Mouse (Mus musculus) liver, adult 10 weeks (tissue): Measurements from ENCODE around the gene Fam45a. TPM values are rescaled to one million over a fixed set of nuclear protein-coding genes. Genes with fewer than 3 reads are reported as not detected.

Source experiments
- polyA plus RNA-seq: library from polyadenylated mRNA; stranded (reverse); fragments of 350-450 nt; fragmentation: Illumina TruSeq; extraction: RNeasy Lipid Tissue Mini Kit (QIAGEN cat#74804); gene quantifications from one replicate; pipeline ENCODE4 v1.2.3, GENCODE M21; 2014; ENCODE audit warnings: low read depth, low replicate concordance

Gene Fam45a
- polyA plus RNA-seq: 54.1 TPM

DNA sequence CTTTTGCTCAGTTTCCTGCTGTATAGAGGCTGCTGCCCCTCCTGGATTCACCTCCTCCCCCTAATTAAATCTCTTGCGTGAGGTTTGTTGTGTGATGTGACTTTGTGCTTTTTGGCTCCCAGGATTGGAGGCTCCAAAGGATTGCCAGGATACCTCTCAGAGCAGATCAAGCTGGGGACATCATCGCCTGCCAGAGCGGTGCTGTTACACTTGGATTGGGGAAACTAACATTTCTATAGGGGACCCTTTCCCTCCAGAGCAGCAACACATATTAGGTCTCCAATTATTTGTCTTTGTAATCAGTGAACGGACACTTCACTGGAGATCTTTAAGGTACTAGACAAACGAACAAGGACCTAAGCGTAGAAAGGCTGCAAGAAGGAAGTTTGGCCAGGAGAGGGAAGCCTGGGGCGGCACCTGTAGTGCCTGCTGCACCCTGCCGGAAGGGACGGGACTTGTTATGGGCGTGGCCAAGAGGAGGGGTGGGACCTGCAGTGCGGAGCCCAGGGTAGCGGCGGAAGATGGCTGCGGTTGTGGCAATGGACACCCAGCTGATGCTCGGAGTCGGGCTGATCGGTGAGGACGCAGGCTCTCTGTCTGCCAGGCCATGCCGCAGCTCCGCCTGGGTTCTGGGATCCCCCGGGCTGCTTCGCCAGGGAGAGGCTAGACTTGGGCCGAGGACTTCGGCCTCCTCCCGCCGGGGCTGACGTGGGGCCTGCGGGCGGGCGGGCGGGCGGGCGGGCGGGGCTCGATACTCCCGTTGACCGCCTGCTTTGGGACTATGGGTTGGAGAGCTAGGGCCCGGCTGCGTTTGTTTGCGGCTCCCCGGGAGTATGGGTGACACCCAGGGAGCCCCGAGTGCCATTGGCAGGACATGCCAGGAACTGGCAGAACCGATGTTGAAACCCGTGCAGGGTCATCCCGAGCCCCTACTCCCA, at the start of gene Fam45a:
TSS of gene Fam45a (plus strand) at position 488 of the 938 bp plus-strand sequence.

DNA sequence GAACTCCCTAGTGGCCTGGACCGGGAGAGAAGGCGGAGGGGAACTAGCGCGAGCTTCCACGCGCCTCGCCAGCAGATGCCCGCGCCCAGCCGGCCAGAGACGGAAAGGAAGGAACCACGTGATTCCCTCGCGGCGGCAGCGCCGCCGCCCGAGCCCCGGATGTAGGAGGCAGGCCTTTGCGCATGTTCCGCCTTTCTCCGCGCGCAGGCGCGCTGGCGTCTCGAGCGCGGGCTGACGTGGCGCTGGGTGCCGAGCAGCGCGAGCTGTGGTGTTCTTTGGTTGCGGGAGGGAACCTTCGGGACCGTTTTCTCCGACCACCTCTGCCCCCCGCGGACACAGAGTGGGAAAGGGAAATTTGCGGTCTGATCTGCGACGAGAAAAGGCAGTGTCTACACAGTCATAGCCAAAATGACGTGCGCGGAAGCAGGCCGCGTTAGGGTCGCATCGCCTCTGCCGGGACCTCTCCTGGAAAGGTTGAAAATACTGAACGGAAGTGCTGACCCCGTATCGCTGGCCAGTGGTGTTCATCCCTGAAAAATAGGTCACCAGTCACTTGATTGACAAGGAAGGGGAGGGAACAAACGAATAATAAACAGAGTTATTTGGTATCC, 20.7 kb upstream of the Fam45a start, which contains the start of gene Eif3a:
TSS of gene Eif3a (minus strand) at position 108 of the 611 bp plus-strand sequence.

DNA sequence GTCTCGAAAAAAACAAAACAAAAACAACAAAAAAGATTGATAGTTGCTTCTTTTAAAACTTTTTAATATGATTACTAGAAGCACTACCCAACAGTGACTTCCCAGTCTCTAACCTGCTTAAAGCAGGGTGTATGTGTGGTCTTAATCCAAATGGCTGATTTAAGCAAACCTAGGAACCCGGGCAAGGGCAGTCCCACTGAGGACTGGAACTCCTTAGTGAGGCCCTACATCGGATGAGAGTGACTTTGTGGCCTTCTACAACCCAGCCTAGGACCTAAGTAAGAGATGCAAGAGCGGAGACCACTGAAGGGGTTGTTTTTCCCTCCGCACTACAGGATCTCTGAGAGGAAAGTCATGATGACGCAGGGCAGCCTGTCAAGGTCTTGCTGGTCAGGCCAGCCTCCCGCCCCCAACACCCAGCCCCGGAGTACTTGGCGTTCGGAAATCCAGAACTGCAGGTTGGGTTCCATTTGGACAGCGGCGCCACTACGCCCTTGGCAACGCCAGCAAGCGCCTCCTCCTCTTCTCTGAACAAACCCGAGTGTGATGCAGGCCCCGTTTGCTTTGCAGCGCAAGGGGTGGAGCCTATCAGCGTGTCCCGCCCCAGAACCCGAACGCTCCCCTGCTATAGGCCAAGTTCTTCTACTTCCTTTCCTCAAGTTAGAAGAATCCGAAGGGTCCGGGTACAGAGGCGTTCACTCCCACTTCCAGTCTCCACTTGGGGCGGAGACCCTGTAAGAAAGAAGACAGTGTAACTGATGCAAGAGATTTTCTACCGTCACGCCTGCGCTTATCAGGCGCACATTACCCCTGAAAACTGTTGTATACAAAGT, 49.7 kb downstream of the Fam45a start, which contains the start of gene Sfxn4:
TSS of gene Sfxn4 (minus strand) at position 612 of the 833 bp plus-strand sequence.

DNA sequence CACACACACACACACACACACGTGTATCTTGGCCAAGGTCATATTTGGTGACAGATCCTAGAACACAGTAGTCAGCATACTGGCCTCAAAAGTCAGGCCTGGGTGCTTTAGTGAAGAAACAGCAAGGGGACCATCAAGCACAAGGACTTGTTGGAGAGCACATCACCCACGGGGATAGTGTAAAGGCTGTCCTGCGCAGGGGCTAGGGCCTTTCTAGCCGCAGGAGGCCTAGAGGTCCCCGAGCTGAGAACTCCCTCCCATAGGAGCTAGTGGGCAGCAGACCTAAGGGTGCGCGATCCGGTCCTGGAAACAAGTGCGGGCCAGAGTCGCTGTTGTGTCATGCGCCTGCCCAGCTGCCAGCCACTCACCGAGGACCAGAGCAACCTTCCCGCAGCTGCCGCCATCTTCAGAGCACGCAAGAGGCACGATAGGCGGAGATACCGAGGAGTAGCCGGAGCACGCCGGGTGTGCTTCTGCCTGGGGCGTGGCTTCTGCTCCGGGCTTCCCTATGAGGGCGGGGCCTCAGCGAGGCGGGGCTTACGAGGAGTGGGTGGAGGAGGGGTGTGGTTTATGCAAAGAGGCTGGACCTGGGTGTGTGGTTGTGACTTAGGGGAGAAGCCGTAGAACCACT, 62.8 kb downstream of the Fam45a start, which contains the start of gene Prdx3:
TSS of gene Prdx3 (minus strand) at position 493 of the 631 bp plus-strand sequence.

Other genes with a start within 250 kb of the Fam45a start
- gene Cacul1, start 230.6 kb upstream of the Fam45a start, polyA plus RNA-seq: 56.9 TPM
- gene Nanos1, start 55.6 kb upstream of the Fam45a start, polyA plus RNA-seq: not detected
- gene Eif3a, start 20.9 kb upstream of the Fam45a start, polyA plus RNA-seq: 92.8 TPM
- gene Sfxn4, start 49.9 kb downstream of the Fam45a start, polyA plus RNA-seq: 0.45 TPM
- gene Prdx3, start 63.0 kb downstream of the Fam45a start, polyA plus RNA-seq: 163 TPM
- gene Grk5, start 78.2 kb downstream of the Fam45a start, polyA plus RNA-seq: 4.7 TPM